Mouse (Mus musculus): Measurements from ENCODE around the gene Usp48. TPM values are rescaled to one million over a fixed set of nuclear protein-coding genes. Genes with fewer than 3 reads are reported as not detected.

Usp48 gene
- total RNA-seq, 1 experiment from 2014 or later, result 95.5 TPM

- DNase-seq, result peak; percentile 44
These were observed 68.0 kb downstream of the Usp48 start for GRCm38 (mm10) chr4:137661547-137661946.

- no peak for DNase-seq
These were observed 69.9 kb downstream of the Usp48 start for GRCm38 (mm10) chr4:137663491-137663890.

- DNase-seq, result peak; percentile 81
These were observed 71.0 kb downstream of the Usp48 start, which contains the start of gene Rap1gap for GRCm38 (mm10) chr4:137664433-137664979. Gene Rap1gap (plus strand): TSS chr4:137664726.

- DNase-seq, result peak; percentile 80
These were observed 71.6 kb downstream of the Usp48 start for GRCm38 (mm10) chr4:137664980-137665675.

- no peak for DNase-seq
These were observed 72.2 kb downstream of the Usp48 start for GRCm38 (mm10) chr4:137665791-137666190.

- no peak for DNase-seq
These were observed 72.9 kb downstream of the Usp48 start for GRCm38 (mm10) chr4:137666283-137666957.

- no peak for DNase-seq
These were observed 73.4 kb downstream of the Usp48 start for GRCm38 (mm10) chr4:137666958-137667345.

- no peak for DNase-seq
These were observed 74.2 kb downstream of the Usp48 start for GRCm38 (mm10) chr4:137667747-137668146.

- DNase-seq, result no peak
These were observed 78.4 kb downstream of the Usp48 start for GRCm38 (mm10) chr4:137671711-137672500.

GRCm38 (mm10) chr4:137675566-137675965 is 82.0 kb downstream of the Usp48 start:
- no peak for DNase-seq

GRCm38 (mm10) chr4:137676057-137676456 is 82.5 kb downstream of the Usp48 start:
- DNase-seq, result peak; percentile 86

GRCm38 (mm10) chr4:137676700-137677484 is 83.3 kb downstream of the Usp48 start:
- DNase-seq, result no peak

GRCm38 (mm10) chr4:137677906-137678305 is 84.4 kb downstream of the Usp48 start:
- no peak for DNase-seq

GRCm38 (mm10) chr4:137678568-137678967 is 85.0 kb downstream of the Usp48 start:
- DNase-seq, result no peak

- no peak for DNase-seq
These were observed 86.5 kb downstream of the Usp48 start for GRCm38 (mm10) chr4:137679979-137680550.

GRCm38 (mm10) chr4:137680721-137681120 is 87.2 kb downstream of the Usp48 start:
- no peak for DNase-seq

- peak; percentile 68 for DNase-seq
These were observed 88.0 kb downstream of the Usp48 start for GRCm38 (mm10) chr4:137681408-137682104.

GRCm38 (mm10) chr4:137682961-137683453 is 89.5 kb downstream of the Usp48 start:
- peak; percentile 75 for DNase-seq

GRCm38 (mm10) chr4:137684830-137685343 is 91.3 kb downstream of the Usp48 start:
- no peak for DNase-seq

GRCm38 (mm10) chr4:137686303-137686702 is 92.7 kb downstream of the Usp48 start:
- no peak for DNase-seq
